Mouse (Mus musculus): ENCODE results near the gene Galnt6.

DNA sequence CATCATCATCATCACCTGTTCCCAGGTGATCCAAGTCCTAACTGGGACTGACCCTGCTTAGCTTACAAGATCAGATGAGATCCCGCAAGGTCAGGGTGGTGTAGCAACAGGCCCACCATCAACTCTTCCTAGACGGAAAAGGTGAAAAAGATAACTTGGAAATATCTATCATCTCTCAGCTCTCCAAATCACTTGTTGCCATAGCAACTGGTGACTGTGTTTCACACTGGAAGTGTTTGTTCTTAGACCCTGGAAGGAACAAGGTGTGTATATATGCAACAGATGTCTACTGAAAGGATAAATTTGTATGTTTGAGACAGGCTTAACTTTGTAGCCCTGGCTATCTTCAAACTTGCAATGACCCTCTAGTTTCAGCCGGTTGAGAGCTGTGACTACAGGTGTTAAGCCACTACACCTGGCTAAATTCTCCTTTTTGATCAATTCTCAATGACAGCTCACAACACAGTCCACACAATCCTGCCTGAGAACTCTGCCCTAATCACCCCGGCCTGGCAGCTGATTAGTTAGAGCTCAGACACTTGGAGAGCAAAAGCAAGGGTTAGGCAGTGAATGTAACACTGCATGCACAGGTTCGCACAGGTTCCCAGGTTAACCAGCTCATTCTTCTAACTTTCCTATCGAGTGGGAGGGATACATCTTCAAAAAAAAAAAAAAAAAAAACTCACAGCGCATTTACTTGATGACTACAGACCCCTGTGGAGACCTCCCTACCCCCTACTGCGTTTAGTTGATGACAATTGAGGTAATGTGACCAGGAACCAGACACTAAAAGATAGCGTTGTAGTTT is 63.6 kb downstream of the Galnt6 start:
- TF ChIP-seq GATA1 (IDR thresholded peaks at IDR 0.05; ENCODE audit: low read length) = no peak
- no peak for TF ChIP-seq TAL1 (IDR thresholded peaks at IDR 0.05; ENCODE audit: low read length)

Data from erythroblast, embryonic 14.5 days (primary cell).